Mouse (Mus musculus) cerebral cortex, adult 2 months (tissue): Measurements from ENCODE around the gene Fut8.

Source experiments
- WGBS: fragments of 180-500 bp; shearing (Covaris S2); methylation state at CpG from one replicate; pipeline ENCODE4 v1.1.7; 2018; 5-methylcytosine and 5-hydroxymethylcytosine counted together

Gene Fut8

DNA sequence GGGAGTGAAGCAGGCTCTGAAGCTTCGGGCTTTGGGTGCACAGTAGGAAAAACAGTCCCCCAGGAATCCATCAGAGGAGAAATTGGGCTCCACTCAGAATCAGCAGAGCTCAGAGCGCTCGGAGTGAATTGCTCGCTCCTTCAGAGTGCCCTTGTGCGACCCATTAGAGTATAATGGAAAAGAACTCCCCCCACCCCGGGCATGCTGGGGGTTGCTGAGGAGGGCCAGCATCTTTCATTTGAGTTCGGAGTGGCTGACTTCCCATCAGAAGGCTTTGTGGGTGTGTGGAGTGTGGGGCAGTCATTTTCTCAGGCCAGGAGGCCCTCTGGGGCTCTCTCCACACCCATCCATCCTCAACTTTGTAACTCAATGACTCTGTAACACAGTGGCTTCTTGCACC, 272.8 kb downstream of the Fut8 start:
- 87% methylated on average over 7 of the region's 7 CpGs for WGBS

DNA sequence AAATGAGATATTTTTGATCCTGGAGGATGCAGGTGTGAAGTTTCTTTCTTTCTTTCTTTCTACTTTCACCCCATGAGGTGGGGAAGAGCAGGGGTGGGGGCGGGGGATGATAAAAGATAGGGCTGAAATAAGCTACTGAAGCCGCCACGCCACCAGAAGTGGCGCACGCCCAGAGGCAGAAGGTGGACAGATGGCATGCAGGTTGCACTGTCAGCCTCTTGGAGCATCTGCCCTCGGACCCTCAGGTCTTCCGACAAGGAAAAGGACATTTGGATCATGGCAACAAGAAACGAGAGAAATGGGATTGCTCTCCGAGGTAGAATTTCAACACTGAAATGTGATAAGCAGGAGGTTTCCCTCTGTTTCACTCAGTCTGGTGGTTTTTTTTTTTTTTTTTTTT, 273.3 kb downstream of the Fut8 start:
- 64% methylated on average over 9 of the region's 9 CpGs for WGBS

DNA sequence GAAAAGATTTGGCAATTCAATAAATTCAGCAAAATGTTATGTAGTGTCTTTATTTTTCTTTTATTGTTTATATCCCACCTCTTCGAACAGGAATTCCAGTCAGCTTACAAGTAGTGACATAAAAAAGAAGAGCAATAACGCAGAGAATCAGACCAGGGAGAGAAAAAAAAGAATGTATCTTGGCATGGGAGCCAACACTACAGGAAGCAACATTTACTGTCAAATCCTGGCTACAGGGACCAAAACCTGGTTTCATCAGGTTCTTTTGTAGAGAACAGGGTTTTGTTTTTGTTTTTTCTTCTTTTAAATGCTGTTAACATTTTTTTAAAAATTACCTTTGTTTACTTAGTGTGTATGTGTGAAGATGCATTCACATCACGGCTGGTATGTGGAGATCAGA, 273.7 kb downstream of the Fut8 start:
- 54% methylated on average over 3 of the region's 3 CpGs for WGBS

DNA sequence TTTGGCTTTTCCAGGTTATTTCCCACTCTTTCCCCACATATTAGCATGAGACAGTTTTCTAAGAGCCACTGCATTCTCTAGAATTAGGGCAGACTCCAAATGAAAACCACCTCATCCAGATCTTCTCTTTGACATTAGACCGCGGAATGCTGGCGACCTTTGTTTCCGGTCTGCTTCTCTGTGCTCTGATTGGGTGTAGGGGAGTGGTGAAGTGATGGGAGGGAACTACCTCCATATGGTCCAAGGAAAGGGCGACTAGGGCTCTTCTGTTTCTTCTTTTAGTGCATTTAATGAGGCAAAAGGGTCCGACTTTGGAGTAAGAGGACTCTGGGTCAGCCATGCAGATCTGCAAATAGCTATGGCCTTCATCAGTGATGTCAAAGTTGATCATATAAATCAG, 278.9 kb downstream of the Fut8 start:
- 88% methylated on average over 6 of the region's 6 CpGs for WGBS

DNA sequence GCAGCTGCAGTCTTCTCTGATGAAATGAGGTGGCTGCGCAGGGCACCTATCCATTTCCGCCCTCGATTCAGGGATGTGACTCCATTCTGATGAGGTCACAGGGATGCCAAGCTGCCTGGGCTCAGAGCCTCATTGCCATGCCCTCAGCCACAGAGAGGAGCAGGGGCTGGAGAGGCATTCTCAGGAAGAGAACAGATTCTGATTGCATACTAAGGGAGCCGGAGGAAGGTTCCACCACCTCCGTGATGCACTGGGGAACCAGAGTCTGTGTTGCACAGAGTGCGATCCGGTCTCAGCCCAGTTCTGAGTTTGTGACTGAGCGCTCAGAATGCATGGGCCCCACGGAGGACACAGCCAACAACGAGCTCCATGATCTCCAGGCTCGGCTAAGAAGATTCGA, 279.8 kb downstream of the Fut8 start:
- 91% methylated on average over 12 of the region's 12 CpGs for WGBS

DNA sequence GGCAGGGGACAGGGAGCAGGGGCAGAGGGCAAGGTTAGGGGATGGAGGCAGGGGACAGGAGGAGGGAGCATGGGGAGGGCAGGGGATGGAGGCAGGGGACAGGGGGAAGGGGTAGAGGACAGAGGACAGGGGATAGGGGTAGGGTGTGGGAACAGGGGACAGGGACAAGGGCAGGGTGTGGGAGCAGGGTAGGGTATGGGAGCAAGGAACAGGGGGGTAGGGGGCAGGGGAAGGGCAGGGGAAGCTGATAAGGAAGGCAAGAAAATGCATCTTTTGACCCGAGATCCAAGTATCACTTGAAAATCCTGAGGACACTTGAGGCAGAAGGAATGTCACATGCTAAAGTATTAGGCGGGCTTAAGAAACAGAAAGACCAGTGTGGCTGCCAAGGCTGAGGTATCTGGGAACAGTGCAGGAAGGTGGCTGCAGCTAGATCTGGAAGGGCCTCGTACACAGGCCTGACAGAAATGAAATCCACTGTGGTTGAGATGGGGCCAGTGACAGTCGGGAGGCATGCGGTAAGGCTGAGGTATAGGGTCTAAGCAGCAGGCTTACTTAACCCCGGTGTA, 281.7 kb downstream of the Fut8 start:
- 90% methylated on average over 6 of the region's 6 CpGs for WGBS

DNA sequence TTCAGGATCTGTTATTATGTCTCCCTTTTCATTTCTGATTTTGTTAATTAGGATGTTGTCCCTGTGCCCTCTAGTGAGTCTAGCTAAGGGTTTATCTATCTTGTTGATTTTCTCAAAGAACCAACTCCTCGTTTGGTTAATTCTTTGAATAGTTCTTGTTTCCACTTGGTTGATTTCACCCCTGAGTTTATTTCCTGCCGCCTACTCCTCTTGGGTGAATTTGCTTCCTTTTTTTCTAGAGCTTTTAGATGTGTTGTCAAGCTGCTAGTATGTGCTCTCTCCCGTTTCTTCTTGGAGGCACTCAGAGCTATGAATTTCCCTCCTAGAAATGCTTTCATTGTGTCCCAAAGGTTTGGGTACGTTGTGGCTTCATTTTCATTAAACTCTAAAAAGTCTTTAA, 286.1 kb downstream of the Fut8 start:
- 69% methylated on average over 4 of the region's 4 CpGs for WGBS
